Mouse (Mus musculus) right cerebral cortex, adult 2 months (tissue): ENCODE measurements around the gene Rras.

Experiments used
- DNase-seq, 2 experiments: peaks; one replicate each; pipeline ENCODE4 v3.0.0; 2021 to 2022; ENCODE audit warnings: low spot score in 2 of 2

The Rras gene

GRCm38 (mm10) chr7:45053117-45053930 is 35.6 kb downstream of the Rras start:
- DNase-seq: peak; percentile 57 to 73

- peak; percentile 90 to 91 for DNase-seq
Observed at GRCm38 (mm10) chr7:45053931-45054510, 36.3 kb downstream of the Rras start.

GRCm38 (mm10) chr7:45056329-45056971 is 38.7 kb downstream of the Rras start:
- DNase-seq: no peak

DNA sequence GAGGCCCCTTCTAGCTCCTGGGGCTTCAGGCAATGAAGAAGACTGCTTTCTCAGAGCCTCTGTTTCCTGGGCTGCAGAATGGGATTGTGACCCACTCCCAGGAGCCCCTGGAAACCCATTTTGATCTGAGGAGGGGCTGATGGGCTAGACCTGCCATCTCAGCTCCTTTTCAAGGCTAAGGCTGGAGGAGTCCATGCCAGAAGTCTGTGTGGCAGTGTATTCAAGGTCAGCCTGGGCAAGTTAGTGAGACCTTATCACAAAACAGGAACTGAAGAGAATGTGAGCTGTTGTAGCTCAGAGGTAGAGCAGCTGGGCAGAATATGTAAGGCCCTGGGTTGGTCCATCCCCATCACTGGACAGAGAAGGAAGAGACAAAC is 39.2 kb downstream of the Rras start:
- no peak for DNase-seq

DNA sequence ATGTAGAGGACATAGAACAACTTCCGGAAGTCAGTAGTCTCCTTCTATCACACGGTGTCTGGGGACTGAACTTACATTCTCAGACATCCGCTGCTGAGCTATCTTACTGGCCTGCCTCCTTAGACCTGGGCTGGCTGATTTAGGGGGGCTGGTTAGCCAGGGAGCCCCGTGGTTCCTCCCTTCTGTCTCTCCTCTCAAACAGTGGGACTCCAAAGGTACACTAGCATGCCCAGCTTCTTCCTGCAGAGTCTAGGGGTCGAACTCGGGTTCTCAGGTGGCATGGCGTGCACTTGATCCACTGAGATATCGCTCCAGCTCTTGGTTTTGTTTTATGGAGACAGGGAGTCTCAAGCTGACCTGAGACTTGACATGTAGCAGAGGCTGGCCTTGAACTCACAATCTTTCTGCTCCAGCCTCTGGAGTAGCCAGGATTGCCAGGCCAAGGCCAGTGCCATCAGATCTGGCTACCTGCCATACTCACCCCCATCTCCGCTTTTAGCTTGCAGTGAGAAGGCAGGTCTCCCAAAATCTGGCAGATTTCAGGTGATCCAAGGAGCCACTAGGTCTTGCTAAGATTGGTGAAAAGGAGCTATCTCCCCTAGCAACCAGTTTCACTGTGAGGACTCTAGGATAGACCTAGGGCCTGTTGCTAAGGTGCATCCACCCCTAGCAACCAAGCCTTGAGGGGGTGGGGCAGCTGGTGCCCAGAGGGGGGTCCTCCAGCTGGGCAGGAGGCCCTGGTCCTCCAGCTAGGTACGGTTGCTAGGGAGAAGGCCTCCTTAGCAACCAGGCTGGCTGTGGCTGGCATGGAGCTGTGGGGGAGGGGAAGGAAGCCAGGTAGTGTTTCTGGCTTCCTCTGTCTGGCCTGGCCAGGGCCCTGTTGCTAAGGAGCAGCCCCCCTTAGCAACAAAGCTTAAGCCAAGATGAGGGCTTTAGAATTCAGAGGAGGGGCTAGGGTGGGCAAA is 41.1 kb downstream of the Rras start:
- DNase-seq: peak in 1 of 2 experiments; percentile 49

DNA sequence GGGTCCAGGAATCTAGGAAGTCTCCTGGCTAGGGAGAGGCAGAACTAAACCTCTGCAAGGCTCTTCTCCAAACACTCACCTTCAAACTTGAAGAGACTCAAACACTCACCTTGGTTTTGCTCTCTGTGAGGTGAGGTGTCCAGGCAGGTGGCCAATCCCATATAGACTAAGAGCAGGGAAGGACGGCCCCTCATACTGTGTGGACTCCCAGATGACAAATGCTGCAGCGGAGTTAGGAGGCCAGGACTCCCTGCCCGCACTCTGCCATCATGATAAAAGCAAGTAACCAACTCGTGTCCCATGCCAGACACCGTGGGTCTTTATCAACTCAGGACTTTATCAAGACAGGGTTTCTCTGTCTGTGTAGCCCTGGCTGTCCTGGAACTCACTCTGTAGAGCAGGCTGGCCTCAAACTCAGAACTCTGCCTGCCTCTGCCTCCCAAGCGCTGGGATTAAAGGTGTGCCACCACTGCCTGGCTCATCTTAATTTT is 42.9 kb downstream of the Rras start:
- no peak for DNase-seq

GRCm38 (mm10) chr7:45061532-45062075 is 43.8 kb downstream of the Rras start:
- no peak for DNase-seq

DNA sequence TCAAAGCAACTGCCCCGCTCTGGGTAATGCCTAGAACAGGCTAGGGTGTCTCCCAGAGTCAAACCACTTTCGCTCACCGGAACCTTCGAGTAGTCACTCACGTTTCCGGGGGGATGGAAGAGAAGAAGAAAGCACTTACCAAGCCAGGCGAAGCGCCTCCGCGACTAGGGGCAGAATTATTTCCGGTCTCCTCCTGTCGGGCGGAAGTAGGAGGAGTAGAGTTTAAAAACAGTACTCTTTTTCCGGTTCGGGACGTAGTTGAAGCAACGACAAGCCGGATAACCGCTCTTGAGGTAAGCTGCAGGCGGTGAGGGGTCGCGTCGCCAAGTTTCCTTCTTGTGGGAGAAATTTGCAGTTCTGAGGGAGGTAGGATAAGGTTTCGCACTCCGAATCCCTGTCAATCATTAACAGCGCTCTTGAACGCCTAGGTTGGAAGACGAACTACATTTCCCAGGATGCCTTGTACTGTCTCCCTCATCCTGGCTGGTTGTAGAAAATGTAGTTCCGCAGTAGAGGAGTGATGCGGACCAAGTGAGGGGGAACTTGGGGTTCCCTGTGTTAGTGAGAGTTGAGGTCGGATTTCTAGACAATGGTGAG is 44.6 kb downstream of the Rras start, which contains the start of the genes Nosip and Prrg2:
TSS of gene Nosip (plus strand) at position 191 of the 597 bp plus-strand sequence.
TSS of gene Prrg2 (minus strand) at position 439 of the 597 bp plus-strand sequence.
- DNase-seq: peak; percentile 96 to 98

- no peak for DNase-seq
Observed at GRCm38 (mm10) chr7:45067190-45067999, 49.6 kb downstream of the Rras start.

DNA sequence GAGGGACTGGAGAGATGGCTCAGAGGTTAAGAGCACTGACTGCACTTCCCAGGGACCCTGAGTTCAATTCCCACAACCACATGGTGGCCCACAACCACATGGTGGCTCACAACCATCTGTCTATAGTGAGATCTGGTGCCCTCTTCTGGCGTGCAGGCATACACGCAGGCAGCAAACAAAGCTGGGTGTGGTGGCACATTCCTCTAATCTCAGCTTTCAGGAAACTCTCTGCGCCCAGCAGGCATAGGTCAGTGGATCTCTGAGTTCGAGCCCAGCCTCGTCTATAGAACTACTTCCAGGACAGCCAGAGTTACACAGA is 50.2 kb downstream of the Rras start:
- peak in 1 of 2 experiments; percentile 32 for DNase-seq

GRCm38 (mm10) chr7:45069671-45070070 is 51.9 kb downstream of the Rras start:
- DNase-seq: no peak
